Mouse (Mus musculus): ENCODE measurements at regions not wholly inside any gene's neighbourhood (a gene's known extent, or its start where the extent isn't known, plus 50 kb on each side); places are given as distances from the start of the nearest gene placed in this dataset.

GRCm38 (mm10) chr3:52404636-52405035 lies 136.5 kb downstream of the Foxo1 start:
- no peak for TF ChIP-seq CTCF (conservative IDR thresholded peaks at IDR 0.05; ENCODE audit: low read length)
- no peak for TF ChIP-seq POU5F1 (IDR thresholded peaks at IDR 0.05; ENCODE audit: borderline replicate concordance, low read length)
